Mouse (Mus musculus) frontal cortex, adult 2 months (tissue): ENCODE measurements at regions not wholly inside any gene's neighbourhood (a gene's known extent, or its start where the extent isn't known, plus 50 kb on each side); places are given as distances from the start of the nearest gene placed in this dataset.

Experiments used
- DNase-seq, 2 experiments: peaks; one replicate each; pipeline ENCODE4 v3.0.0; 2022; ENCODE audit warnings: low spot score in 1 of 2; ENCODE audit errors: extremely low spot score in 1 of 2

GRCm38 (mm10) chr13:83084948-83085347 is 418.9 kb upstream of the Mef2c start:
- no peak for DNase-seq

GRCm38 (mm10) chr13:83099908-83100307 is 403.9 kb upstream of the Mef2c start:
- peak in 1 of 2 experiments; percentile 25 for DNase-seq

- DNase-seq: peak in 1 of 2 experiments; percentile 45
Observed at GRCm38 (mm10) chr13:83110610-83111009, 393.2 kb upstream of the Mef2c start.

GRCm38 (mm10) chr13:83111503-83111902 is 392.3 kb upstream of the Mef2c start:
- peak; percentile 72 to 81 for DNase-seq

- no peak for DNase-seq
Observed at GRCm38 (mm10) chr13:83112323-83112722, 391.5 kb upstream of the Mef2c start.

- no peak for DNase-seq
Observed at GRCm38 (mm10) chr13:83112741-83113140, 391.1 kb upstream of the Mef2c start.

- no peak for DNase-seq
Observed at GRCm38 (mm10) chr13:83113808-83114207, 390.0 kb upstream of the Mef2c start.

- DNase-seq: no peak
Observed at GRCm38 (mm10) chr13:83114401-83114800, 389.4 kb upstream of the Mef2c start.

GRCm38 (mm10) chr13:83115691-83116090 is 388.1 kb upstream of the Mef2c start:
- no peak for DNase-seq

- no peak for DNase-seq
Observed at GRCm38 (mm10) chr13:83120343-83120742, 383.5 kb upstream of the Mef2c start.

- no peak for DNase-seq
Observed at GRCm38 (mm10) chr13:83123596-83123995, 380.2 kb upstream of the Mef2c start.

GRCm38 (mm10) chr13:83124651-83125050 is 379.2 kb upstream of the Mef2c start:
- no peak for DNase-seq

- DNase-seq: peak; percentile 68 to 70
Observed at GRCm38 (mm10) chr13:83126438-83126837, 377.4 kb upstream of the Mef2c start.

GRCm38 (mm10) chr13:83131129-83131981 is 372.5 kb upstream of the Mef2c start:
- DNase-seq: no peak

GRCm38 (mm10) chr13:83131982-83132354 is 371.9 kb upstream of the Mef2c start:
- no peak for DNase-seq

GRCm38 (mm10) chr13:83132671-83133638 is 370.9 kb upstream of the Mef2c start:
- no peak for DNase-seq

GRCm38 (mm10) chr13:83143316-83143715 is 360.5 kb upstream of the Mef2c start:
- no peak for DNase-seq

- DNase-seq: no peak
Observed at GRCm38 (mm10) chr13:83154626-83155124, 349.2 kb upstream of the Mef2c start.

GRCm38 (mm10) chr13:83159969-83160368 is 343.9 kb upstream of the Mef2c start:
- no peak for DNase-seq

GRCm38 (mm10) chr13:83162761-83163160 is 341.1 kb upstream of the Mef2c start:
- DNase-seq: no peak

- DNase-seq: no peak
Observed at GRCm38 (mm10) chr13:83175086-83175485, 328.7 kb upstream of the Mef2c start.
